Mouse (Mus musculus): ENCODE data around the gene Gm10203.
A peak's percentile ranks its signal among the peaks of the same experiment; 100 is the strongest.
"Not testable (repeated sequence)": the region's sequence is repeated elsewhere in the genome, so short reads cannot be mapped to it uniquely, and the experiment has no call there.

Gene Gm10203

GRCm38 (mm10) chr6:149129870-149130269 is at the start of gene Gm10203:
TSS of gene Gm10203 (plus strand) at chr6:149130170.
- not testable (repeated sequence) for DNase-seq

- no peak for DNase-seq
Measured at GRCm38 (mm10) chr6:149092406-149092805, 37.6 kb upstream of the Gm10203 start.

GRCm38 (mm10) chr6:149093465-149093864 is 36.5 kb upstream of the Gm10203 start:
- peak; percentile 37 to 57 for DNase-seq

DNA sequence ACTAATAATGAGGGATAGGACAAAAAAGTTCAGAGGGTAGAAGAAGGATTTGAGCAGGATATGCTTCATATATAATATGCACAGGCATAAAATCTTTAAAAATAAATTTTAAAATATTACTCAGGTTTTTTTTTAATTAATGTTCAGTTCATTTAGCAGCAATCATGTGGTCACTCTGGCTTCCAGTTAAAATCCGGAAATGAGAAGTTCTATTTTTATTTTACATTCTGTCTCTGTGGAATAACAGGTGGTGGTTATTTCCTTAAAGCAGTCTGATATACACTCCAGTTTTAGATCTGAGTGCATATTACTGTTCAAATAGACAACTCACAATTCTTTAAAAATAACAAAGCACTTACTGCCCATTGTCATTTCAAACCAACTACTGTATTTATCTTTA is 35.4 kb upstream of the Gm10203 start:
- DNase-seq, result no peak

GRCm38 (mm10) chr6:149095389-149095788 is 34.6 kb upstream of the Gm10203 start:
- DNase-seq, result peak in 1 of 2 experiments; percentile 32

DNA sequence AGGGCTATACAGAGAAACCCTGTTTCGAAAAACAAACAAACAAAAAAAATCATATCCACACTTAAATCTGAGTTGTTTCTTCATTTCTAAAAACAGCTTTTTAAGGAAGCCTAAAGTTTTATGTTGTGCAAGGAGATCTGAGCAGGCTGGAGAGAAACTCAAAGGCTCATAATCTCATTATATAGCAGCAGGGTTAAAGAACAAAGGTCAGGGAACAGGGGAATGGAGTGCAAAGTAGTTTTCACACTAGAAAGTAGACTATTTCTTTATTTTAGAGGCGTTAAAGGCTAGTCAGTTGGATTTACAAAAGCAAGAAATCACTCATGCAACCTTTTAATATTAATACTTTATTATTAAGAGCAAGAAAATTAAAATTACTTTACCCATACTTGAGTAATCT is 33.7 kb upstream of the Gm10203 start:
- no peak for DNase-seq

- no peak for DNase-seq
Measured at GRCm38 (mm10) chr6:149097276-149097675, 32.7 kb upstream of the Gm10203 start.

- DNase-seq, result no peak
Measured at GRCm38 (mm10) chr6:149098993-149099392, 31.0 kb upstream of the Gm10203 start.

DNA sequence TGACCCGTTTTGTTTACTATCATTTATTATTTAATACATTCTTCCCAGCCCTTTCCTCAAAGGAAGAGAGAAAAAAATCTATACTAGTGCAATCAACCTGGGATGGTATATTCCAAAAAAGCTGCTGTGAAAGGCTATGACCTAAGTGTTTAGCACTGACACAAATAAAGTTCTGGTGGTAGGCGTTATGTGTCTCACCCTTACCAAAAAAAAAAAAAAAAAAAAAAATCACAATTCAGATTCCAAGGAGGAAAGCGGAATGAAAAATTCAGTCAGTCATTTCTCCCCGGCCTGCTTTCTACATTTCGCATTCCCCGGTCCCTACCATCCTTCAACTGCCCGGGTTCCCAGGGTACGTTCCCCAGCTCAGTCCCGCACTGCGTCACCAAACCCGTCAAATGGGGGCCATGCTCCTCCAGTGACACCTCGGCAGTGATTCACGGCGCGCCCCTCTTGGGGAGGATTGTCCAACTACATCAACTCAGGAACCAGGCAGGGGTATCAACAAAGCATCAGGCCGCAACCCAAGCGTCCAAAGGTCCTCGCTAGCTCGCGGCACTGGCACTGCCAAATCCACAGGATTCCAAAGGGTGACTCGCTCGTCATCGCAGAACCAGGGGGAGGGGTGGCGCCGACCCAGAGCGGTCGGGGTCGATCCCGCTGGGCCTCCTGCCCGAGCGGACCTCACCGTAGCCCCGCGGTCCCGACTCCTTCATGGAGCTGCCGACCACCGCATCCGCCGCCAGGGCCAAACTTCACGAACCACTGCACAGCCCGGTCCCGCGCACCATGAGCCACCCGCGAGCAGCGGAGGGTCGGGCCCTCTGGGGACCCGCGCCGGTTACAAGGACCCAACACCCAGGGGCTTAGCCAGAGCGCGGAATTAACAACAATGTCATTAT is 29.5 kb upstream of the Gm10203 start:
- peak; percentile 82 to 91 for DNase-seq

DNA sequence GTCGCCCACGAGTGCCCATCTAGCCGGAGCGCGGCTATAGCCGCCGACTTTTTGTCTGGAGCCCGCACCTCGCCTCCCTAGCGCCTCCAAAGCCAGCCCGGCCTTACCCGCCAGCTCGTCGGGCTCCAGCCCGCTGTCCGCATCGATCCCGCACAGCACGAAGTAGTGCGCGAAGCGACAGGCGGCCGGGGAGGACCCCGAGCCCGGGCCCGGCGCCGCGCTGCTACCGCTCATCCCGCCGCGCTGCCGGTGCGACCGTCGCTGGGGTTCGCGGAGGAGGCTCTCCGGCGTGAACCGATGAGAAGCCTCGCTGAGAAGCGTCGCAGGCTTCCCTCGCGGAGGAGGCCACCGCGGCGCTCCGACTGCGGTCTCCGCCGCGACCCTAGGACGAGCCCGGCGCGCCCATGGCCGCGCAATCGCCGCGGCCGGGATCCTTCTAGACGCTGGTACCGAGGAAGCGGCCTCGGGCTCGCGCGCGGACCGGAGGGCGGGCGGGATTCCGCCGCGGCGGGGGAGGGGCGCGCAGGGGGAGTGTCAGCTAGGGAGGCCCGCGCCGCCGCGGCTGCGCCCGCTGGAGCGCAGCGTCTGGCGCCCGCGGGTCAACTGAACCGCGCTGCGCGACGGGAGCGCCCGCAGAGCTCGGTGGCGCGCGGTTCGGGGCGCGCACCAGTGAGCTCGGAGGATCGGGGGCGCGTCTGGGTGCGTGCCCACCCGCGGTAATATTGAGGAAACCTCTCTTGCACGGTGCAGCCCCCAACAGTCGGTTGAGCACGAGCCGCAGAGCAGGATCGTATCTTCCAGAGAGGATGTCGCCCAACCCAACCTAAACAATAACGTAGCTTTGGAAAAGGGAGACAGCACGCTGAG is 28.7 kb upstream of the Gm10203 start, which contains the start of gene Dennd5b:
Gene Dennd5b, minus strand, starts transcription at position 605 of the 867 bp plus-strand sequence.
- DNase-seq, result peak; percentile 85 to 93

DNA sequence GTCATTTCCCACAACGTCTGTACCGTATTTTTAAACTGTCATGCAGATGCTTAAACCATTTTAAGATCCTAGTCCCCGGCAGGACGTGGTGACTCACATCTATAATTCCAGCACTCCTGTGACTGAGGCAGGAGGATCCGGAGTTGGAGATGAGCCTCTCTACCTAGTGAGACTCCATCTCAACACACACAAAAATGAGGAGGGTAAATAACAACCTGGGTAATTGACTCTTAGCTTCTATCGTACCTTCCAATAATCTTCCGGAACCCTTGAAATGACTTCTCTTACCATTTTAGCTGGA is 28.1 kb upstream of the Gm10203 start:
- DNase-seq, result no peak

- no peak for DNase-seq
Measured at GRCm38 (mm10) chr6:149103451-149103850, 26.5 kb upstream of the Gm10203 start.

GRCm38 (mm10) chr6:149107615-149108014 is 22.4 kb upstream of the Gm10203 start:
- no peak for DNase-seq

DNA sequence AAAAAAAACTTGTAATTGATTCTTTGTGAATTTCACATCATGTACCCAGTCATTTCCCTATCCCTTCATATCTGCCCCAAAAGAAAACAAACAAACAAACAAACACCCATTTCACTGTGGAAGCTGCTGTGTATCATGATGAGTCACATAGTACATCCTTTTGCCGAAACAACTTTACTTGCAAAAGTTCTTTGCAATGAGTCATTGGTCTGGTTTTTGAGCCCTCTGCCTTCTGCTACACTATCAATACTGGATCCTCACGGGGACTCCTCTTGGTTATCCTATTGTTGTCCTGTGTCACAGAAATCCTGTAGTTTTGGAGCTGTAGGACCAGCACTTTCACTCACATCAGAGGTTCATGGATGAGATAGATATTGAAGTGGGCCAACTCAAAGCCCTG is 21.1 kb upstream of the Gm10203 start:
- DNase-seq, result no peak

DNA sequence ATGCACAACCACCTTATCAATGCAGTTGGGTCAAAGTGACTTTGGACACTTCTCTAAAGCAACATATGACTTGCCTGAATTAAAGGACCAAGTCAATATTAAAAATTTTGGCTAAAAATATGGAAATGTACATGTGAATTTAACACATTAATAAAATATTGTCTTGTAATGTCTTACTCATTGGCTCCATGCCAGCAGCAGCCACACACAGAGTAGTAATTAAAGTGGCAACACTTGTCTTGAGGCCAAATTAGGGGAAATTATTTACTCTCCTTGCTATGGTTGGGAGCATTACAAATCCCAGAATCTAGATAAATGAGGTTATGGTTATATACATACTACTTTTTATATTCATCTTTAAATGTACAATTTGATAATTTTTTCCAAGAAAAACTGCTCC is 13.0 kb upstream of the Gm10203 start:
- peak in 1 of 2 experiments; percentile 38 for DNase-seq

GRCm38 (mm10) chr6:149118935-149119334 is 11.0 kb upstream of the Gm10203 start:
- DNase-seq, result peak; percentile 50 to 76

DNA sequence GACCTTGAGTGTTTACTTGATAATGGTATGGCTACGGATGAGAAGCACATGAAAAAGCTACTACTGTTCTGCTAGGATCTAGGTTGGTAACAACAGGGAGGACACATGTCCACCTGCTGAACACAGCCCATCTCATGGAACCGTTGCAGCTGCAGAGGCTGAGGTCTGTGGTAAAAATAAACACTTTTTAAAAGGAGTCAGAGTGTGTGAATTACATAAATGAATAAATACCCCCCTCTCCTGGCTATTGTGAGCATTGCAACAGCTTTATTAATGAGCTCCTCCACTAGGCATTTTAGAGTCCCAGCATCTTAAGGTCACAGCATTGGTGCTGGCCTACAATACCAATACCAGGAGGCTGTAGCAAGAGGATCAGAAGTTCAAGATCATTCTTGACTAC is 10.1 kb upstream of the Gm10203 start:
- DNase-seq, result peak in 1 of 2 experiments; percentile 91

GRCm38 (mm10) chr6:149123042-149123441 is 6.9 kb upstream of the Gm10203 start:
- no peak for DNase-seq

DNA sequence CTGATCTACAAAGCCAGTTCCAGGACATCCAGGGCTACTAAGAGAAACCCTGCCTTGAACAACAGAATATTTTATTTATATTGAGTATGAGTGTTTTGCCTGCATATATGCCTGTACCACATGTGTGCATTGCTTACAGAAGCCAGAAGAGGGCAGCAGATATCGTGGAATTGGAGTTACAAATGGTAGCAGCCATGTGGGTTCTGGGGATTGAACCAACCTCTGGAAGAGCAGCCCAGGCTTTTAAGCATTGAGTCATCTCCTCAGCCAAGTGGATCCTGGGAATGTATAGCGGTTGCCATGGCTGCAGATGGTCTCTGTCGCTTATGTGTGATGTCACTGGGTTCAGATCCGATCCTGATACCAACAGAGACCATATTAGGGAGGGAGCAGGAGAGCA is 3.3 kb upstream of the Gm10203 start:
- DNase-seq, result peak; percentile 62 to 74

DNA sequence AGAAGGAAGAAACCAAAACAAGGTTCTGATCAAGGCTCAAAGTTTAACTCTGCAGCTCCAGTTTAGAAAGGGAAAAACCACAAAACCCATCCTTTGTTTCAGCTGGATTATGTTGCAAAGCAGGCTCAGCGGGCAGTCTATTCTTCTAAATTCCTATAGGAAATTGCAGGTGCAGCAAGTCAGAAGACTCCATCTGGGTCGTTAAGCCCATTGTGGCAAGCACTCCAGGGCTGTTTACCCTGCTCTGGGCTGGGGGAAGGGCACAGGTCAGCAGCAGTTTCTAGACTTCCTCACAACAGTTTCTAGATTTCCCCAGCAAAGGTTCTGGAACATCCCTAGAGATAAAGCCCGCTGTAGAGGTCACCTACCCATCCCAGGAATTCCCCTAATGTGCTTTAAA is 1.1 kb downstream of the Gm10203 start:
- no peak for DNase-seq

DNA sequence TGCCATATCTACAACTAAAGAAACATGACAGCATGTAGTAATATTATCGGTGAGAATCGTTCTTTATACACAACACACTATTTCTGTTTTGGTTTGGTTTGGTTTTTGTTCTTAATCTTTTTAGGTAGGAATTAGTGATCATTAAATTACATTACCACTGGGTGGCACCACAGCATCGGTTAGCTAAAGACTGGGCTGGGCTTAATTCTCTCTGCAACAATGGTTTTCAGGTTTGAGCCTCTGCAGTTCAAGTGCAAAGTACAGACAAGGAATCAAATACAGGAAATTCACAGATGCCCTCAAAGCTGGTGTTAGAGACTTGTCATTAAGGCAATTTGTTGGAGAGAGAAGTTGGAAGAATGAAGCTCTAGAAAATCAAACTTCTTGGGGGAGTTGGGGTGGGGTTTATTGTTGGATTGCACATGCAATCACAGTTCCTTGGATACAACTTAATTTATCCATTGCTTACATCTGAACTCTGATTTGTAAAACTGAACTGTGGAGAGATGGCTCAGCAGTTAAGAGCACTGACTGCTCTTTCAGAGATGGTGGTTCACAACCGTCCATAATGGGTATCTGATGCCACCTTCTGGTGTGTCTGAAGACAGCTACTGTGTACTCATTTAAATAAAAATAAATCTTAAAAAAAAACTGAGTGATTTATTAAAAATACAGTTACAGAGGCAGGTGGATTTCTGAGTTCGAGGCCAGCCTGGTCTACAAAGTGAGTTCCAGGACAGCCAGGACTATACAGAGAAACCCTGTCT is 2.5 kb downstream of the Gm10203 start:
- DNase-seq, result peak; percentile 43 to 59

DNA sequence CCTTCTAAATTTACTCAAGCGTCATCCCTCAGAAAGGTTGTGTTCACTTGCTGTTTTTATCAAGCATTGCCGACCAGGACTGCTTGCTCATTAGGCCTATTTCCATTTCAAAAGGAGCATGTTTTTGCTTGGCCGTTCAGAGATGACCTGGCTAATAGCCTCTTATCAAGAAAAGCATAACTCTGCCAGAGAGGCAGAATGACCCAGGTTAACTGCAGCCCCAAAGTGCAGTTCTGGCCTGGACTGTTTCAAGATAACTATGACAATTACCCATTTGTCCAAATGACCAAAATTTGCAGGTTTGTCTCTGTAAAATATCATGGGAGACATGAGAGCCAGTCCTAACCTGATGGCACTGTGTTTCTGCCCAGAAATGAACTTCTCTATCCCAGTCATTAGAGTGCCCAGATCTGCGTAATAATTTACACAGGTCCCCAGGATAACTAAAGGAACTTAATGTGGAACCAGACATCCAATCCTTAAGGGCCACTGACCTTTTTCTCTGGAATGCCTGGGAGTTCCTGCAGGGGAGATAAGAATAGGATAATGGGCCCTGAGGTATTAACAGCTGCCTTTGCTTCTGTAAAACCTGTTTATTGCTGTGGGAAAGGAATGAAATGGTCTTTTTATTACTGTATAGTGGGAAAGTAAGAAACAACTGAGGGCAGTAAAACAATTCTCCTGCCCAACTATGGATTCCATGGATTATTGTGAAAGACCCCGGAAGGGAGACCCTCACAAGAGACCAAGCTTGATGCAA is 4.6 kb downstream of the Gm10203 start:
- DNase-seq, result no peak

Data from kidney, postnatal 25 days (tissue).